Mouse (Mus musculus): ENCODE data around the gene Trim24.

DNA sequence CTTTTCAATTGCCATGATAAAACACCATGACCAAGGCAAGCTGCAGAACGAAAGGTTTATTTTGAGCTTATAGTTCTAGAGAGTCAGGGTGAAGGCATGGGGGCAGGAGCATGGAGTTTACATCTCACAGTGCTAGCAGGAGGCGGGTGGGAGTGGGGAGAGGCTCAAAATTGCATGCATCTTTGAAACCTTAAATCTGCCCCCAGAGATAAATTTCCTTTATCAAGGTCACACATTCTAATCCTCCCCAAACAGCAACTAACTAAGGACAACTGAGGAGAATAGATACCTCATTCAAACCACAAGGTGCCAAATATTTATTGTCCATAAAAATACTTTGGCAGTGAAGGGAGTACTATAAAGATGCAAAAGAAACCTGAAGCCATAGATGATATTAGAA is 19.3 kb upstream of the Trim24 start:
- TF ChIP-seq CTCF (IDR thresholded peaks at IDR 0.05) = no peak
- no peak for TF ChIP-seq EP300 (IDR thresholded peaks at IDR 0.05)
